Mouse (Mus musculus): Measurements from ENCODE around the gene Pitpnm2.

DNA sequence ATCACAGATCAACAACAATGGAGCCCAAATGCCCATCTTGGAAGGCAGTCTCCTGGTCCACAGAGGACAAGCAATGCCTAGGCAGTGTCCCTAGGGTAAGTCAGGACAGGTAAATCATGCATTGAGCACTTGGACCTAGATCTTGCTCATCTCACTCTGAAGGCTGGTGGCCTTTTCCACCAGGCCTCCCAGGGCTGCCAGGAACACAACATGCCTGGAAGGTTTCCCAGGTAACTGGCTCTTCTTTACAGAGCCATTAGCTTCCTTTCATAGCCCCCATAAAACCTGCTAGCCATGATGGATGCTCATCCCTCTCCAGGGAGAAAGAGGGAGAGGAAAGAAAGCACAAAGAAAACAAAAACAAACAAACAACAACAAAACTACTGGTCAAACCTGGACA lies 82.8 kb downstream of the Pitpnm2 start:
- TF ChIP-seq CTCF (IDR thresholded peaks at IDR 0.05; ENCODE audit: control insufficient read depth, insufficient read depth, insufficient read length) (no peak), MYOD1 (IDR thresholded peaks at IDR 0.05; ENCODE audit: control insufficient read depth, insufficient read length, low read depth) (no peak), USF1 (IDR thresholded peaks at IDR 0.05; ENCODE audit: low read depth) (no peak)
